Mouse (Mus musculus): ENCODE data around the gene Oas1h.
"Not testable (repeated sequence)": the region's sequence is repeated elsewhere in the genome, so short reads cannot be mapped to it uniquely, and the experiment has no call there.

Oas1h gene

GRCm38 (mm10) chr5:120881681-120882080, 20.5 kb downstream of the Oas1h start:
- not testable (repeated sequence) for DNase-seq (ENCODE audit: extremely low spot score, low spot score)

GRCm38 (mm10) chr5:120887413-120887812, 26.2 kb downstream of the Oas1h start, which contains the start of gene Oas1g:
Gene Oas1g (minus strand): TSS chr5:120887613.
- DNase-seq (ENCODE audit: extremely low spot score, low spot score) = not testable (repeated sequence)

- no peak for DNase-seq (ENCODE audit: extremely low spot score, low spot score)
Observed at GRCm38 (mm10) chr5:120887831-120888230, 26.6 kb downstream of the Oas1h start.

- not testable (repeated sequence) for DNase-seq (ENCODE audit: extremely low spot score, low spot score)
Observed at GRCm38 (mm10) chr5:120888294-120888815, 27.1 kb downstream of the Oas1h start.

- DNase-seq (ENCODE audit: extremely low spot score, low spot score) = no peak
Observed at GRCm38 (mm10) chr5:120890026-120890425, 28.8 kb downstream of the Oas1h start.

GRCm38 (mm10) chr5:120890991-120891390, 29.8 kb downstream of the Oas1h start:
- no peak for DNase-seq (ENCODE audit: extremely low spot score, low spot score)

- DNase-seq (ENCODE audit: extremely low spot score, low spot score) = not testable (repeated sequence)
Observed at GRCm38 (mm10) chr5:120891566-120892242, 30.5 kb downstream of the Oas1h start.

- no peak for DNase-seq (ENCODE audit: extremely low spot score, low spot score)
Observed at GRCm38 (mm10) chr5:120892243-120892660, 31.0 kb downstream of the Oas1h start.

GRCm38 (mm10) chr5:120893866-120894265, 32.6 kb downstream of the Oas1h start:
- DNase-seq (ENCODE audit: extremely low spot score, low spot score) = not testable (repeated sequence)

GRCm38 (mm10) chr5:120894692-120895091, 33.5 kb downstream of the Oas1h start:
- DNase-seq (ENCODE audit: extremely low spot score, low spot score) = not testable (repeated sequence)

GRCm38 (mm10) chr5:120895231-120895900, 34.1 kb downstream of the Oas1h start:
- DNase-seq (ENCODE audit: extremely low spot score, low spot score) = no peak

GRCm38 (mm10) chr5:120898307-120898706, 37.1 kb downstream of the Oas1h start:
- DNase-seq (ENCODE audit: extremely low spot score, low spot score) = no peak

GRCm38 (mm10) chr5:120898726-120899125, 37.5 kb downstream of the Oas1h start:
- DNase-seq (ENCODE audit: extremely low spot score, low spot score) = no peak

GRCm38 (mm10) chr5:120900666-120901065, 39.4 kb downstream of the Oas1h start:
- no peak for DNase-seq (ENCODE audit: extremely low spot score, low spot score)

GRCm38 (mm10) chr5:120902056-120902455, 40.8 kb downstream of the Oas1h start:
- no peak for DNase-seq (ENCODE audit: extremely low spot score, low spot score)

- DNase-seq (ENCODE audit: extremely low spot score, low spot score) = not testable (repeated sequence)
Observed at GRCm38 (mm10) chr5:120906791-120907733, 45.8 kb downstream of the Oas1h start, which contains the start of gene Oas1a. Gene Oas1a (minus strand): TSS chr5:120907521.

GRCm38 (mm10) chr5:120908196-120908920, 47.1 kb downstream of the Oas1h start:
- DNase-seq (ENCODE audit: extremely low spot score, low spot score) = no peak

GRCm38 (mm10) chr5:120914204-120914603, 53.0 kb downstream of the Oas1h start, which contains the start of gene Oas1d:
Gene Oas1d (plus strand): TSS chr5:120914536.
- not testable (repeated sequence) for DNase-seq (ENCODE audit: extremely low spot score, low spot score)

GRCm38 (mm10) chr5:120919156-120919935, 58.1 kb downstream of the Oas1h start:
- not testable (repeated sequence) for DNase-seq (ENCODE audit: extremely low spot score, low spot score)

- no peak for DNase-seq (ENCODE audit: extremely low spot score, low spot score)
Observed at GRCm38 (mm10) chr5:120920296-120920695, 59.1 kb downstream of the Oas1h start.
